Mouse (Mus musculus) forebrain, embryonic 10.5 days (tissue): ENCODE data around the gene C730034F03Rik. TPM values are rescaled to one million over a fixed set of nuclear protein-coding genes. Genes with fewer than 3 reads are reported as not detected.

Experiments
- DNase-seq: peaks from one replicate; pipeline ENCODE4 v3.0.0-alpha.2; 2017; ENCODE audit warnings: low spot score; ENCODE audit errors: extremely low spot score
- H3K27ac ChIP-seq: fragments of 300-500 bp; sonication (generic); 2 replicates; pipeline ENCODE4 v1.5.1; 2016; ENCODE audit warnings: mild to moderate bottlenecking
- H3K27me3 ChIP-seq: fragments of 300-500 bp; sonication (generic); 2 replicates; pipeline ENCODE4 v1.6.1; 2016; ENCODE audit warnings: mild to moderate bottlenecking; ENCODE audit not compliant: poor library complexity, severe bottlenecking
- H3K36me3 ChIP-seq: fragments of 300-500 bp; sonication (generic); replicated peaks from 2 replicates; pipeline ENCODE4 v1.6.1; 2016; ENCODE audit warnings: mild to moderate bottlenecking, moderate library complexity
- H3K4me1 ChIP-seq: fragments of 300-500 bp; sonication (generic); 2 replicates; pipeline ENCODE4 v1.6.1; 2016
- H3K4me3 ChIP-seq: fragments of 300-500 bp; sonication (generic); 2 replicates; pipeline ENCODE4 v1.5.1; 2016; ENCODE audit warnings: mild to moderate bottlenecking, moderate library complexity
- H3K9me3 ChIP-seq: fragments of 300-500 bp; sonication (generic); 2 replicates; pipeline ENCODE4 v1.6.1; 2016; ENCODE audit warnings: mild to moderate bottlenecking, moderate library complexity
- WGBS: fragments of 180-500 bp; shearing (Covaris S2); methylation state at CpG from one replicate; pipeline ENCODE4 v1.1.7; 2016; 5-methylcytosine and 5-hydroxymethylcytosine counted together
- polyA plus RNA-seq: library from polyadenylated mRNA; unstranded; fragments of >200 nt; fragmentation: Nextera tagmentation; extraction: Ambion mirVana; gene quantifications from 2 replicates; pipeline ENCODE4 v1.2.1, GENCODE M21; 2016

C730034F03Rik gene
- polyA plus RNA-seq, 1 experiment from 2014 or later = 3.9 TPM

DNA sequence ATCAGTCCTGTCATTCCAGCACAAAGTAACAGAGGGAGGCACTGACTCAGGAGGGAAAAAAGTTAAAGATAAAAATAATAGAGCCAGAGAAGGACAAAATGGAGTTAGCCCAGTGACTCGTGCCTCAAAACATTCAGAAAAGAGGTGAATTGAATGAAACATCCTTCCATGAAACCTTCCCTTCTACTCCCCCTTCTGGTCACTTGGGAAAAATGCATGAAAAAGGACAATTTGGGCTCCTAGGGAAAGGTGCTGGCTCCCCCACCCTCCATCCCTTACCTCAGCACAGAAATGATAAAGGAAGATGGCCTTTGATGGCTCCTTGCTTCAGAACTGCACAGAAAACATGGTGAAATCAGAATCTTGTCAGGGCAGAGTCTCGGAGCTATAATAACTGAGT is 39.2 kb downstream of the C730034F03Rik start:
- Histone ChIP-seq H3K9me3 (no peaks in the 10 kb centered on the region), H3K36me3 (no peaks in the 10 kb centered on the region), H3K4me3 (no peak overlapping the region), H3K27me3 (no peaks in the 10 kb centered on the region), H3K4me1 (peaks cover 6% of the 10 kb centered on the region), H3K27ac (no peak overlapping the region)
- 39% methylated on average over 2 of the region's 2 CpGs for WGBS
- DNase-seq = no peak

DNA sequence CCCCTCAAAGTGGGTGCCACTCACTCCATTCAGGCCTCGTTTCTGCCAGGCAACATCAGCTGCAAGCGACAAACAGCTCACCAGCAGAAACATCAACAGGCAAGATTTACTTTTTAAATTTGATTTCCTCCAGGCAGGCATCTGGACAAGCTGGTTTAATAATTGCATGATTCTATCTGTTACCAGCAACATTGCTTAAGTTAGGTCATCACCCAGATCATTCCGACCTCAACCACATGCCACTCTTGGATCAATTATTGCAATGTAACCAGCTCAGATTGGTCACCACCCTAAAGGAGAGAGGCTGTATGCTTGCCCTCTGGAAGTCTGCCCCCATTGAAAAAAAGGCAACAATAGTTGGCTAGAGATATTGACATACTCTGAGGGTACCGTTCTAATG is 42.1 kb downstream of the C730034F03Rik start:
- H3K9me3 ChIP-seq = no peaks in the 10 kb centered on the region
- H3K27ac ChIP-seq = no peak overlapping the region
- H3K4me3 ChIP-seq = no peak overlapping the region
- H3K27me3 ChIP-seq = no peaks in the 10 kb centered on the region
- DNase-seq = no peak
- H3K4me1 ChIP-seq = peaks cover 21% of the 10 kb centered on the region
- H3K36me3 ChIP-seq = no peaks in the 10 kb centered on the region
- WGBS = 91% methylated on average over 4 of the region's 4 CpGs

DNA sequence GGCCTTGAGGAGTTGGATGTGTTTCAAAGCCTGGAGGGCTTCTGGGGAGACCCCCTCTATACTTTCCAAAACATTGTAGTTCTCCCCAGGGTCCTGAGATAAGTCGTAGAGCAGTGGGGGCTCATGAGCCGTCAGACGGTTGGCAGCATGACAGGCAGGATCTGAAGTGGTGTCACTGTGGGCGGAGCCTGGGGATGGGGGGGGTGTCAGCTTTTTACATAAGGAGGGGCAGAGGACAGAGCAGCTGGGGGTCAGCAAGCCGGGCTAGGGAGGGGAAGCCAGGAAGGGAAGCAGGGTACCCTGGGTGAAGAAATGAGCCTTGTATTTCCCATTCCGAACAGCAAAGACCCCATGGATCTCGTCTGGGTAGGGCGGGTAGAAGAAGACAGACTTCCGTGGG is 44.0 kb downstream of the C730034F03Rik start:
- H3K4me1 ChIP-seq = peaks cover 37% of the 10 kb centered on the region
- no peaks in the 10 kb centered on the region for H3K9me3 ChIP-seq
- peaks cover 15% of the 10 kb centered on the region for H3K27me3 ChIP-seq
- H3K36me3 ChIP-seq = no peaks in the 10 kb centered on the region
- WGBS = 92% methylated on average over 9 of the region's 9 CpGs
- DNase-seq = no peak
- no peak overlapping the region for H3K27ac ChIP-seq
- no peak overlapping the region for H3K4me3 ChIP-seq

DNA sequence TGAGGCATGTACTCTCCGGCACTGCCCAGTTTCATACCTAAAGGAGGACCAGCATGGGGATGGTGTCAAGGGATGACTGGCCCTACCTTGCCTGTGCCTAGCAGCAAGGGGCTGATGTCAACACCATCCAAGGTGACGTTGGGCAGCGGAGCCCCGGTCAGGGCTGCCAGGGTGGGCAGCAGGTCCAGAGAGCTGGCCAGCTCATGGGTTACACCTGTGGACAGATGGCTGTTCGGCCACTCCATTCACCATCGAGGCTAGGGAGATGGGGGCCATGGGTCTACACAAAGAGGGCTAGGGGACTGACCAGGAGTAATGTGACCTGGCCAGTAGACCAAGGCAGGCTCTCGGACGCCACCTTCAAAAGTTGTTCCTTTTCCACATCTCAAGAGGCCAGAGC is 44.5 kb downstream of the C730034F03Rik start:
- H3K9me3 ChIP-seq = no peaks in the 10 kb centered on the region
- H3K4me1 ChIP-seq = peaks cover 37% of the 10 kb centered on the region
- H3K4me3 ChIP-seq = no peak overlapping the region
- whole genome bisulfite sequencing = 96% methylated on average over 8 of the region's 8 CpGs
- peaks cover 16% of the 10 kb centered on the region for H3K27me3 ChIP-seq
- no peaks in the 10 kb centered on the region for H3K36me3 ChIP-seq
- no peak overlapping the region for H3K27ac ChIP-seq
- DNase-seq = no peak

DNA sequence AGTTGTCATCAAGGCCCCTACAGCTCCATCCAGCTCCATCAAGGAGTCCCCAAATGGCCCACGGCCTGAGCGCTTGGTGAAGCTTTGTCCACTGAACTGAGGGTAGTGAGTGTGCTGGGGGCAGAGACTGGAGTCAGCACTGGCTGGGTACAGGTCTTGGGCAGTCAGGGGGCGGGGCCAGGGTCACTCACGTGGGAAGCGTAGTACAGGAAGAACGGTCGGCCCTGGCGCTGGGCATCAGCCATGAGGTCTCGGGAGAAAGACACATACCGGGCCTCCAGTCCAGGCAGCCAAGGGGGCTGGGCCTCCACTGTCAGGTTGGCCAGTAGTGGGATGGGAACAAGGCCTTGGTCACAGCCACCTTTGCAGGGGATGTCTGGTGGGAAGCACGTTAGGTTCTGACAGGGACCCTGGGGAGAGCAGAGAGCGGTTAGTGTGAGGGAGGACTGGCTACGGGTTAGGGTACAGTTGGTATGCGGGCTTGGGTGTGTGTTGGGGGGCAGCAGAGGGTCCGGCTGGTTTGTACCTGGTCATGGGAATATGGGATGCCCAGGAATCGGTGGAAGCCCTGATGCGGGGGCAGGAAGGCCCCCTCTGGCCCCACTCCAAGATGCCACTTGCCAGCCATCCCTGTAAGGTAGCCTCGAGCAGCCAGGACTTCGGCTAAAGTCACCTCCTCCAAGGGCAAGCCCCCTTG is 45.4 kb downstream of the C730034F03Rik start:
- Histone ChIP-seq H3K4me3 (peak overlapping the region; percentile 71; the same call in 1 of the 2 replicates), H3K27ac (0 out of 2 replicates have a peak overlapping the region, but pooled peaks have one; percentile 15), H3K4me1 (peaks cover 37% of the 10 kb centered on the region), H3K36me3 (no peaks in the 10 kb centered on the region), H3K9me3 (no peaks in the 10 kb centered on the region), H3K27me3 (peaks cover 16% of the 10 kb centered on the region)
- WGBS = 93% methylated on average over 19 of the region's 19 CpGs
- DNase-seq = no peak

DNA sequence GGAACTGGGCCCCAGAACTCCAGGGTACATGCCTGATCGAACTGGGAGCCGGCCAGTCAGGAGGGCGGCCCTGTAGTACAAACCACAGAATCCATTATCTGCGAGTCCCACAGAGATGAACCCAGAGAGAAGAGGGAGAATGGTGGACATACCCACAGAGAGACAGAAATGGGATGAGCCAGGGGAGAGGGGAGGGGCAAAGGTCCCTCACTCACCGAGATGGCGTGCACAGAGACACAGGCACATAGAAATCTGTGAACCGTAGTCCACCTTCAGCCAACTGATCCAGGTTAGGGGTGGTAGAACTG is 45.9 kb downstream of the C730034F03Rik start:
- WGBS = 82% methylated on average over 7 of the region's 7 CpGs
- H3K4me1 ChIP-seq = peaks cover 37% of the 10 kb centered on the region
- no peaks in the 10 kb centered on the region for H3K9me3 ChIP-seq
- H3K27me3 ChIP-seq = peaks cover 16% of the 10 kb centered on the region
- H3K4me3 ChIP-seq = peak overlapping the region; percentile 71
- no peak for DNase-seq
- no peaks in the 10 kb centered on the region for H3K36me3 ChIP-seq
- peak overlapping the region; percentile 86 for H3K27ac ChIP-seq

DNA sequence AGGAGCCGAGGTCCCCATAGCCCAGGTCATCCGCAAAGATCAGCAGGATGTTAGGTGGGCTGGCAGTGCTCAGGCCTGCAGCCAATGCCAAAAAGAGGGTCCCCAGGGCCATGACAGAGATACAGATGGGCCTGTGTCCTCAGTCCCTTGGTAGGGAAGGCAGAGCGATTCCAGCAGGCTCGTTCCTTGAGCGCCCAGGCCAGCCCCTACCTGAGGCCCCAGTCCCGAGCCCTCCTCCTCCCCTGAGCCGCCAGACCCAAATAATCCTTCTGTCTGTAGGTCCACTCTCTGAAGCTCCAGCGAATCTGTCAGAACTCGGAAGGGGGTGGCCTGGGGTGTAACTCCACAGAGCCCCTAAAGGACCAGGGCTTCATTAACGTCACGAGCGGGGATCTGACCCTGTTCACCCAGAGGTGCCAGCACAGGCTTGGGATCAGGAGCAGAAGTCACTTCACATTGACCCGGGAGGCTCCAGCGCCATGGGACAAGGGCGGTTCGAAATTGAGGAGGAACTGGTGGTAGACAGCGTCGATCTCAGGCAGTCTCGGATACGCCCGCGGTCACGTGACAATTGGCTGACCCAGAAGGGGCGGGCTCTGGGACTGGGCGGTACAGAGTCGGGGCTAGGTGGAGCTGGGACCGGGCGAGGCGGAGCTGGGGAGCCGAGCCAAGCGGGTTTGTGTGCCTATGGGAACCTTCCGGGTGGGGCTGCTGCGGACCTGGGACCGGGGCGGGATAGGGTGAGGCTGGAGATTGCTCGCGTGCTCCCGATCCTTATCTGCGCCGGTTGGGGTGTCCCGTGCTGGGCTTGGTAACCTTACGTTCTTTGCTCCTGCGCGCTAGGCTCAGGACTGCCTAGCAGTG is 46.5 kb downstream of the C730034F03Rik start:
- peak overlapping the region; percentile 86 for H3K27ac ChIP-seq
- peaks cover 40% of the 10 kb centered on the region for H3K4me1 ChIP-seq
- 10% methylated on average over 44 of the region's 44 CpGs for WGBS
- H3K4me3 ChIP-seq = peak overlapping the region; percentile 71
- DNase-seq = peak; percentile 89
- H3K36me3 ChIP-seq = no peaks in the 10 kb centered on the region
- H3K27me3 ChIP-seq = peaks cover 16% of the 10 kb centered on the region
- H3K9me3 ChIP-seq = no peaks in the 10 kb centered on the region

DNA sequence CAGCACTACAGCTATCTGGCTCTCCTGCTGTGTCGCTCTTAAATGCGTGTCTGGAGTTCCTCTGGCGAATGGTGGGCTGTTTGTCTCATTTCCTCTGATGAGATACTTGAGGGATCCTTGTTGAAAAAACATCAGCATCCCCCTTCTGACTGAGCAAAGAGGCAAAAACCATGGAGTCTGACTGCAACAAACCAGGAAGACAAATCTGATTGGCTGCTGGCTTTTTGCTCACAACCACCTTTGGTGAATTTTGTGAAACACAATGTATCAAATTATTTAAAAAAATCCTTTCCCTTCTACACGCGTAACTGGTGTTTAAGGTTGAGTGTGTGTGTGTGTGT is 47.1 kb downstream of the C730034F03Rik start:
- no peaks in the 10 kb centered on the region for H3K9me3 ChIP-seq

DNA sequence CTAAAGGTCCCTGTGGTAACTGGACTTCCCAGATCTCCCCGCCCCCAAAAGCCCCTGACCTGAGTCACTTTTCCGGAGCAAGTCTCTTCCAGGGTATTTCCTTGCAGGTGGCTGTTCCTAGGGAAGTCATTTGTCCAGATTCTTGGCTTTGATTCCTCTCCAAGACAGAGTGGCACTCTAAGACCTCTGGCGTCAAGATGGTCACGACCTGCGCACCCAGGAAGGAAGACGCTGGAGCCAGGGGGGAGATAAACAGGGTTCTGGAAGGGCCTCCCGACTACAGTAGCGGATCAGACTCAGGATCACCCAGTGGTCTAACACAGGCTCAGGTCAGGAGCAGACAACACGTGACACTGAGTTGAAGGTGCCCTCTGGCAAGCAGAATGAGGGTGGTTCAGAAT is 47.7 kb downstream of the C730034F03Rik start, which contains the start of gene Arsa:
TSS of gene Arsa (minus strand) at position 335 of the 401 bp plus-strand sequence.
- Histone ChIP-seq H3K4me3 (peak within 1 kb of the TSS; percentile 71), H3K9me3 (no peaks in the 10 kb centered on the region), H3K27me3 (peaks cover 16% of the 10 kb centered on the region), H3K4me1 (peaks cover 40% of the 10 kb centered on the region), H3K36me3 (no peaks in the 10 kb centered on the region), H3K27ac (peak within 1 kb of the TSS; percentile 86)
- 34% methylated on average over 9 of the region's 9 CpGs for WGBS
- no peak for DNase-seq

More for the DNA sequence above, 47.1 kb downstream of the C730034F03Rik start:
- peak overlapping the region; percentile 71 for H3K4me3 ChIP-seq
- peaks cover 16% of the 10 kb centered on the region for H3K27me3 ChIP-seq
- 15% methylated on average over 5 of the region's 5 CpGs for WGBS
- H3K27ac ChIP-seq = peak overlapping the region; percentile 86
- H3K36me3 ChIP-seq = no peaks in the 10 kb centered on the region
- no peak for DNase-seq
- peaks cover 40% of the 10 kb centered on the region for H3K4me1 ChIP-seq

DNA sequence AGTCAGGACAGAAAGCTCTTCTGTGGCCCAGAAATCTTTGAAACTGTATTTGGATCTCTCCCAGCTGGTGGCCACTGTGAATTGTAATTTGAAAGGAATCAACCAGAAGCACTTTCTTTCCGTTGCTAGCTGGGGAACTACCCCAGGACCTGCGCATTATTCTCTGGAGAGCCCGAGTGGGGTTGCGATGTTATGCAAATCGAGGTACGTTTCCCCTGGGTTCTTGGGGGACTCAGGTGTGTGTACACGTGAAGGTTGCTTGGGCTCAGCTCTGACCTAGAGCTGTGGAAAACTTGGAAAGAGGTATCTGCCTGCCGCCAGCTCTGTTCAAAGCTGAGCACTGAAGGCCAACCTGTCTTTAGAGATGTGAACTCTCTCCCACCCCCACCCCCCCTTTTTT is 48.4 kb downstream of the C730034F03Rik start:
- Histone ChIP-seq H3K4me3 (no peak overlapping the region), H3K27me3 (peaks cover 16% of the 10 kb centered on the region), H3K9me3 (no peaks in the 10 kb centered on the region), H3K36me3 (no peaks in the 10 kb centered on the region), H3K27ac (no peak overlapping the region), H3K4me1 (peaks cover 40% of the 10 kb centered on the region)
- 45% methylated on average over 8 of the region's 8 CpGs for WGBS
- DNase-seq = no peak

DNA sequence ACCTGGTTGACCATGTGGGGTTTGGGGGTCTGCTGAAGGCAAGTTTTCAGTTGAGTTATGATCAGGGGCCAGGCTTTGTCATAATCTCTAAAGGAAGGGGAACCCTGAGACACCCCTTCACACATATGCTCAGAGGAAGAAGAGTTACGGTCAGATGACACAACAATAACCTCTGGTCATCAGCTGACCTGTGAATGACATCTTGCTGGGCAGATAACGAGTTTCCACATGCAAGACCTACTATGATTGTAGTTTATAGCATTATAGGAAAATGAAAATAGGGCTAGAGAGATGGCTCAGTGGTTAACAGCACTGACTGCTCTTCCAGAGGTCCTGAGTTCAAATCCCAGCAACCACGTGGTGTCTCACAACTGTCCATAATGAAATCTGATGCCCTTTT is 49.2 kb downstream of the C730034F03Rik start:
- H3K9me3 ChIP-seq = no peaks in the 10 kb centered on the region
- no peaks in the 10 kb centered on the region for H3K36me3 ChIP-seq
- no peak overlapping the region for H3K4me3 ChIP-seq
- peaks cover 40% of the 10 kb centered on the region for H3K4me1 ChIP-seq
- no peak overlapping the region for H3K27ac ChIP-seq
- H3K27me3 ChIP-seq = peaks cover 16% of the 10 kb centered on the region
- WGBS = 91% methylated on average over 3 of the region's 3 CpGs
- no peak for DNase-seq
